Mouse (Mus musculus) CH12.LX (cell line): Measurements from ENCODE around the gene Anks1b. TPM values are rescaled to one million over a fixed set of nuclear protein-coding genes. Genes with fewer than 3 reads are reported as not detected.
A peak's percentile ranks its signal among the peaks of the same experiment; 100 is the strongest.

ENCODE experiments used
- DNase-seq: peaks from one replicate; pipeline ENCODE4 v3.0.0-alpha.2; 2013; ENCODE audit errors: extremely low read depth
- H3K27ac ChIP-seq: 2 replicates; pipeline ENCODE4 v1.5.1; 2012; ENCODE audit warnings: low read depth, mild to moderate bottlenecking, control low read depth, moderate library complexity; ENCODE audit not compliant: insufficient read depth
- H3K27me3 ChIP-seq: replicated peaks from 2 replicates; pipeline ENCODE3; 2012; ENCODE audit warnings: inconsistent platforms
- H3K36me3 ChIP-seq, 2 experiments: replicated peaks in 1 of 2; 2 replicates each; pipeline versions ENCODE3 to v1.6.1; 2012; ENCODE audit warnings: inconsistent platforms in 1 of 2, low read length in 1 of 2, mild to moderate bottlenecking in 1 of 2, mixed read lengths in 1 of 2, moderate library complexity in 1 of 2; ENCODE audit not compliant: control insufficient read depth in 1 of 2, insufficient read depth in 1 of 2
- H3K4me1 ChIP-seq, 2 experiments: 2 replicates each; pipeline ENCODE4 v1.6.1; 2012; ENCODE audit warnings: inconsistent platforms in 1 of 2, moderate library complexity in 1 of 2; ENCODE audit not compliant: insufficient read depth in 2 of 2, control insufficient read depth in 1 of 2
- H3K4me2 ChIP-seq: 2 replicates; pipeline ENCODE4 v1.6.1; 2012; ENCODE audit warnings: low read depth, mild to moderate bottlenecking, control low read depth; ENCODE audit not compliant: poor library complexity, insufficient read depth, severe bottlenecking
- H3K4me3 ChIP-seq, 3 experiments: fragments of 150-350 bp in 1 of 3; sonication (generic) in 1 of 3; replicated peaks in 1 of 3; 2 replicates each; pipeline versions ENCODE3 to v1.5.1; 2011 to 2012; ENCODE audit warnings: low read depth in 2 of 3, low read length in 2 of 3, mild to moderate bottlenecking in 2 of 3, moderate library complexity in 2 of 3, control low read depth in 1 of 3, improper control_type of control experiment in 1 of 3, inconsistent platforms in 1 of 3, mixed read lengths in 1 of 3; ENCODE audit not compliant: poor library complexity in 1 of 3
- H3K79me2 ChIP-seq: replicated peaks from 2 replicates; pipeline ENCODE4 v1.6.1; 2012; ENCODE audit warnings: mild to moderate bottlenecking, moderate library complexity; ENCODE audit not compliant: control insufficient read depth, poor library complexity, insufficient read depth, severe bottlenecking; ENCODE audit errors: extremely low read depth
- H3K9ac ChIP-seq: 2 replicates; pipeline ENCODE4 v1.6.1; 2012; ENCODE audit warnings: low read depth, mild to moderate bottlenecking, control low read depth, moderate library complexity; ENCODE audit not compliant: insufficient read depth
- H3K9me3 ChIP-seq: replicated peaks from 2 replicates; pipeline ENCODE3; 2012; ENCODE audit warnings: low read length, inconsistent platforms, mixed read lengths
- CHD2 ChIP-seq: IDR thresholded peaks from 2 replicates; pipeline ENCODE4 v1.6.1; 2011; ENCODE audit warnings: low read length, improper control_type of control experiment
- CTCF ChIP-seq, 2 experiments: IDR thresholded peaks in 1 of 2; conservative IDR thresholded peaks in 1 of 2; 2 replicates each; pipeline ENCODE4 v1.5.1; 2011 to 2012; ENCODE audit warnings: low read depth in 2 of 2, low read length in 2 of 2, improper control_type of control experiment in 1 of 2, inconsistent platforms in 1 of 2, mild to moderate bottlenecking in 1 of 2, moderate library complexity in 1 of 2
- E2F4 ChIP-seq: IDR thresholded peaks from 2 replicates; pipeline ENCODE4 v1.6.1; 2011; ENCODE audit warnings: low read depth, low read length, improper control_type of control experiment; ENCODE audit not compliant: insufficient replicate concordance
- EP300 ChIP-seq: IDR thresholded peaks from 2 replicates; pipeline ENCODE4 v1.6.1; 2011; ENCODE audit warnings: low read length, improper control_type of control experiment
- ETS1 ChIP-seq: conservative IDR thresholded peaks from 2 replicates; pipeline ENCODE4 v1.6.1; 2012; ENCODE audit warnings: low read depth, mild to moderate bottlenecking, inconsistent platforms, low read length, improper control_type of control experiment, moderate library complexity
- GABPA ChIP-seq: IDR thresholded peaks from 2 replicates; pipeline ENCODE4 v1.6.1; 2012; ENCODE audit warnings: low read depth, low read length, improper control_type of control experiment, inconsistent platforms; ENCODE audit not compliant: insufficient replicate concordance
- IRF4 ChIP-seq: IDR thresholded peaks from 2 replicates; pipeline ENCODE4 v1.6.1; 2014; ENCODE audit warnings: low read depth, mild to moderate bottlenecking, inconsistent platforms, low read length, improper control_type of control experiment
- JUN ChIP-seq: IDR thresholded peaks from 2 replicates; pipeline ENCODE4 v1.6.1; 2011; ENCODE audit warnings: low read depth, mild to moderate bottlenecking, low read length, improper control_type of control experiment, moderate library complexity; ENCODE audit not compliant: insufficient read depth
- JUND ChIP-seq: conservative IDR thresholded peaks from 2 replicates; pipeline ENCODE4 v1.6.1; 2011; ENCODE audit warnings: low read depth, low read length, improper control_type of control experiment
- KAT2A ChIP-seq: IDR thresholded peaks from 2 replicates; pipeline ENCODE4 v1.6.1; 2012; ENCODE audit warnings: low read length, improper control_type of control experiment, inconsistent platforms; ENCODE audit not compliant: insufficient replicate concordance
- MAFK ChIP-seq: IDR thresholded peaks from 2 replicates; pipeline ENCODE4 v1.6.1; 2011; ENCODE audit warnings: low read length, improper control_type of control experiment; ENCODE audit not compliant: insufficient replicate concordance
- MAZ ChIP-seq: IDR thresholded peaks from 2 replicates; pipeline ENCODE4 v1.6.1; 2012; ENCODE audit warnings: low read depth, mild to moderate bottlenecking, inconsistent platforms, low read length, improper control_type of control experiment, moderate library complexity
- MEF2A ChIP-seq: IDR thresholded peaks from 2 replicates; pipeline ENCODE4 v1.6.1; 2014; ENCODE audit warnings: low read depth, mild to moderate bottlenecking, inconsistent platforms, low read length, improper control_type of control experiment, borderline replicate concordance
- NELFE ChIP-seq: IDR thresholded peaks from 2 replicates; pipeline ENCODE4 v1.6.1; 2011; ENCODE audit warnings: low read depth, low read length, improper control_type of control experiment
- NRF1 ChIP-seq: IDR thresholded peaks from 2 replicates; pipeline ENCODE4 v1.6.1; 2014; ENCODE audit warnings: low read depth, mild to moderate bottlenecking, inconsistent platforms, low read length, improper control_type of control experiment, moderate library complexity
- RAD21 ChIP-seq: IDR thresholded peaks from 2 replicates; pipeline ENCODE4 v1.6.1; 2011; ENCODE audit warnings: low read depth, mild to moderate bottlenecking, low read length, improper control_type of control experiment, moderate library complexity
- RCOR1 ChIP-seq: conservative IDR thresholded peaks from 2 replicates; pipeline ENCODE4 v1.6.1; 2012; ENCODE audit warnings: low read depth, mild to moderate bottlenecking, inconsistent platforms, low read length, improper control_type of control experiment
- SIN3A ChIP-seq: IDR thresholded peaks from 2 replicates; pipeline ENCODE4 v1.6.1; 2012; ENCODE audit warnings: low read length, improper control_type of control experiment, inconsistent platforms
- SMC3 ChIP-seq: IDR thresholded peaks from 2 replicates; pipeline ENCODE4 v1.6.1; 2011; ENCODE audit warnings: low read depth, low read length, improper control_type of control experiment
- TBP ChIP-seq: conservative IDR thresholded peaks from 2 replicates; pipeline ENCODE4 v1.6.1; 2011; ENCODE audit warnings: low read depth, low read length, improper control_type of control experiment
- USF1 ChIP-seq: IDR thresholded peaks from 2 replicates; pipeline ENCODE4 v1.6.1; 2014; ENCODE audit warnings: low read depth, mild to moderate bottlenecking, inconsistent platforms, low read length, improper control_type of control experiment
- ZMIZ1 ChIP-seq: IDR thresholded peaks from 2 replicates; pipeline ENCODE4 v1.6.1; 2012; ENCODE audit warnings: low read depth, mild to moderate bottlenecking, inconsistent platforms, low read length, improper control_type of control experiment
- ZNF384 ChIP-seq: IDR thresholded peaks from 2 replicates; pipeline ENCODE4 v1.6.1; 2012; ENCODE audit warnings: low read depth, low read length, improper control_type of control experiment, inconsistent platforms
- dilution Hi-C: fragments of 300-500 bp; cut with MboI; formaldehyde crosslinking; loops from 2 replicates; pipeline ENCODE4 v1.14.3; 2020; ENCODE audit warnings: low sequenced_read_pairs; ENCODE audit not compliant: extremely low pct_unique_long_range_greater_than_20kb, extremely low pct_ligation_motif_present
- in situ Hi-C: fragments of 300-500 bp; cut with MboI; formaldehyde crosslinking; loops from 3 replicates; pipeline ENCODE4 v1.14.3; 2019; ENCODE audit warnings: low sequenced_read_pairs, low pct_ligation_motif_present, low pct_unique_long_range_greater_than_20kb, mixed read lengths
- polyA plus RNA-seq: library from polyadenylated mRNA; unstranded; fragments of >175 nt; gene quantifications from 2 replicates; pipeline ENCODE4 v1.2.1, GENCODE M21; 2012; ENCODE audit warnings: low read depth; ENCODE audit not compliant: insufficient read length
- total RNA-seq, 2 experiments: library from RNA; depleted of rRNA; stranded (reverse); fragments of 300-350 nt in 1 of 2; fragments of >200 nt in 1 of 2; gene quantifications; 2 replicates each; pipeline ENCODE4 v1.2.3; 2012 to 2014

Gene Anks1b
- total and polyA plus RNA-seq, 3 experiments: 0.17 TPM; not detected in 2

DNA sequence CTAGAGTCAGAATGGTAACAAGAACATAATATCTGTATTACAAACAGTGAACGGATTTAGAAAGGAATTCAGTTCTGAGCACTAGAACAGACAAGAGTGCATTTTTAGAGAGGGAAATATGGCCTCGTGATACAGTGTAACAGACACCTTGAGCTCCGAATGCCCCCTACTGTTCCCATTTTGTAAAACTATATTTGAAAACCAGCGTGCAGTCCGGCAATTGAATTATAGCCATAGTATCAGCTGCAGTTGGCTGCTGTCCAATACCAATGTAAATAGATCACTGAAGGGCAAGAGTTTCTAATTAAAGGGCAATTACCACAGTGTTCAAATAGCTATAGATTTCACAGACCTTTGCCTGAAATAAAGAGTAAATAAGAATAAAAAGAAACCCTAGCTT, 170.0 kb downstream of the Anks1b start:
- H3K9ac ChIP-seq: no peak overlapping the region
- H3K36me3 ChIP-seq: no peaks in the 10 kb centered on the region
- H3K79me2 ChIP-seq: no peaks in the 10 kb centered on the region
- no peaks in the 10 kb centered on the region for H3K9me3 ChIP-seq
- in situ Hi-C loops (no loop called here), dilution Hi-C loops (no loop called here)
- no peaks in the 10 kb centered on the region for H3K27me3 ChIP-seq
- H3K4me1 ChIP-seq: no peaks in the 10 kb centered on the region
- no peak for DNase-seq
- H3K4me3 ChIP-seq: no peak overlapping the region
- H3K27ac ChIP-seq: no peak overlapping the region
- H3K4me2 ChIP-seq: no peak overlapping the region; the same call in 1 of the 2 replicates
- TF ChIP-seq RAD21 (peak; percentile 23), RCOR1 (no peak), ZNF384 (no peak), CTCF (conservative IDR thresholded peaks at IDR 0.05 in 1 of 2, IDR thresholded peaks at IDR 0.05 in 1 of 2; ENCODE audit: low read depth in 2 of 2, low read length in 2 of 2) (peak in 1 of 2 experiments; percentile 34; a peak in 1 of 4 replicates)

DNA sequence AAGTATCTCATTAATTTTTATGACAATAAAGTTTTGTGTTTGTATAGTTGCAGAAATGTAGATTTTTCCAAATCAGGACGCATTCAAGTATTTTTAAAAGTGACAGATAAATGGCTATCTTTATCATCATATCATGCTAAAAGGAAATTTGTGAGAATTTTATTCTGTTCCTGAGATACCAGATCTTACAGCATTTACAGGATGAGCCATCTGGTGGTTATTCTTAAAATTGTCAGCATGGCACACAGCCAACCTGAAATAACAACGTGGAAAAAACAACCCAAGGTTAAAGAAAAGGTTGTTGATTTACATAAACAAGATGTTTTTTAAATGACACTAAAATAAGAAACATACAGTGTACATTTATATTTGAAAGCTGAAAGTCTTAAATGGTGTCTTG, 170.5 kb downstream of the Anks1b start:
- H3K9me3 ChIP-seq: no peaks in the 10 kb centered on the region
- no peak overlapping the region for H3K9ac ChIP-seq
- in situ Hi-C loops (no loop called here), dilution Hi-C loops (no loop called here)
- TF ChIP-seq MAFK: no peak
- TF ChIP-seq KAT2A: no peak
- peak in 1 of 2 experiments; percentile 33; a peak in 2 of 4 replicates for TF ChIP-seq CTCF (conservative IDR thresholded peaks at IDR 0.05 in 1 of 2, IDR thresholded peaks at IDR 0.05 in 1 of 2; ENCODE audit: low read depth in 2 of 2, low read length in 2 of 2)
- TF ChIP-seq NELFE: no peak
- TF ChIP-seq SMC3: no peak
- TF ChIP-seq RAD21: no peak
- TF ChIP-seq TBP: no peak
- TF ChIP-seq ZMIZ1: no peak
- no peak overlapping the region for H3K4me3 ChIP-seq
- no peaks in the 10 kb centered on the region for H3K4me1 ChIP-seq
- H3K27me3 ChIP-seq: no peaks in the 10 kb centered on the region
- no peak overlapping the region for H3K27ac ChIP-seq
- no peaks in the 10 kb centered on the region for H3K36me3 ChIP-seq
- no peaks in the 10 kb centered on the region for H3K79me2 ChIP-seq
- H3K4me2 ChIP-seq: no peak overlapping the region
- peak; percentile 4 for DNase-seq

DNA sequence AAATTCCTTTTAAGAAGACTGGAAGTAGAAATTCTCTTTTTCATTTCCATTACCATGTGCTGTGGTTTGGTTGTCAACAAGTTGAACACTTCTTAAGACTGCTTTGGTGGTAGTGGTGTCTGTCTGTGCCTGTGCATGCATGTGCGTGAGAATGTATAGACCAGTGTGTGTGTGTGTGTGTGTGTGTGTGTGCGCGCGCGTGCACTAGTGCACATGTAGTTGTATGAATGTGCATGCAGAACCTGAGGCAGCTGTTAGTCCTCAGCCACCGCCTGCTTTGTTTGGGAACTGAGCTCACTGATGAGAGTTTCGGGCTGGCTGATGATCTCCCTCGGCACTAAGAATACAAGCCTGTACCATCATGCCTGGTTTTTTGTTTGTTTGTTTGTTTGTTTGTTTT, 170.9 kb downstream of the Anks1b start:
- in situ Hi-C loops (no loop called here), dilution Hi-C loops (no loop called here)
- H3K4me1 ChIP-seq: no peaks in the 10 kb centered on the region
- no peaks in the 10 kb centered on the region for H3K36me3 ChIP-seq
- H3K79me2 ChIP-seq: no peaks in the 10 kb centered on the region
- TF ChIP-seq NRF1 (no peak), GABPA (no peak), MAFK (no peak), ZMIZ1 (no peak), E2F4 (no peak), RAD21 (no peak), ETS1 (no peak), ZNF384 (no peak), SMC3 (no peak), IRF4 (no peak), MAZ (no peak), USF1 (no peak), CHD2 (no peak), MEF2A (no peak), NELFE (no peak), SIN3A (no peak), JUND (no peak), EP300 (no peak), JUN (no peak)
- no peak overlapping the region for H3K4me3 ChIP-seq
- H3K27ac ChIP-seq: no peak overlapping the region
- no peaks in the 10 kb centered on the region for H3K9me3 ChIP-seq
- DNase-seq: no peak
- no peak overlapping the region for H3K4me2 ChIP-seq
- no peaks in the 10 kb centered on the region for H3K27me3 ChIP-seq
- H3K9ac ChIP-seq: no peak overlapping the region
